Mouse (Mus musculus): Measurements from ENCODE around the gene Ston2. TPM values are rescaled to one million over a fixed set of nuclear protein-coding genes. Genes with fewer than 3 reads are reported as not detected.

Gene Ston2
- polyA plus RNA-seq, 1 experiment from 2014 or later: 6.3 TPM

- H3K4me1 ChIP-seq (replicated peaks): peaks cover 47% of the 10 kb centered on the region
- 17% methylated on average over 11 of the region's 11 CpGs for WGBS
- no peaks in the 10 kb centered on the region for H3K36me3 ChIP-seq
- peak overlapping the region; percentile 50 for H3K4me2 ChIP-seq
- peak; percentile 25; the same call in 1 of the 2 replicates for ATAC-seq (ENCODE audit: low FRiP score)
- H3K27ac ChIP-seq: peak overlapping the region; percentile 81
- H3K4me3 ChIP-seq: peak overlapping the region; percentile 15
- H3K9me3 ChIP-seq: no peaks in the 10 kb centered on the region
- H3K27me3 ChIP-seq: peaks cover 6% of the 10 kb centered on the region; the same call in 1 of the 2 replicates
- H3K9ac ChIP-seq: peak overlapping the region; percentile 35; the same call in 1 of the 2 replicates
These were observed 103.3 kb downstream of the Ston2 start for GRCm38 (mm10) chr12:91684840-91685415.

GRCm38 (mm10) chr12:91684101-91684839 lies 103.9 kb downstream of the Ston2 start:
- Histone ChIP-seq H3K4me3 (peak overlapping the region; percentile 15), H3K9me3 (no peaks in the 10 kb centered on the region), H3K36me3 (no peaks in the 10 kb centered on the region), H3K4me1 (replicated peaks) (peaks cover 54% of the 10 kb centered on the region), H3K27me3 (peaks cover 6% of the 10 kb centered on the region; the same call in 1 of the 2 replicates), H3K4me2 (peak overlapping the region; percentile 50), H3K27ac (peak overlapping the region; percentile 81), H3K9ac (peak overlapping the region; percentile 35; the same call in 1 of the 2 replicates)
- ATAC-seq (ENCODE audit: low FRiP score): peak; percentile 72
- WGBS: 13% methylated on average over 15 of the region's 15 CpGs

GRCm38 (mm10) chr12:91683549-91684100 lies 104.6 kb downstream of the Ston2 start:
- no peak for ATAC-seq (ENCODE audit: low FRiP score)
- Histone ChIP-seq H3K4me1 (replicated peaks) (peaks cover 59% of the 10 kb centered on the region), H3K9ac (no peak overlapping the region), H3K4me2 (peak overlapping the region; percentile 50), H3K4me3 (peak overlapping the region; percentile 15; the same call in 1 of the 2 replicates), H3K27ac (peak overlapping the region; percentile 81; the same call in 1 of the 2 replicates), H3K9me3 (no peaks in the 10 kb centered on the region), H3K27me3 (peaks cover 6% of the 10 kb centered on the region; the same call in 1 of the 2 replicates), H3K36me3 (no peaks in the 10 kb centered on the region)
- WGBS: 21% methylated on average over 15 of the region's 15 CpGs

GRCm38 (mm10) chr12:91683096-91683495 lies 105.1 kb downstream of the Ston2 start:
- ATAC-seq (ENCODE audit: low FRiP score): no peak
- H3K4me3 ChIP-seq: no peak overlapping the region
- no peaks in the 10 kb centered on the region for H3K9me3 ChIP-seq
- H3K9ac ChIP-seq: no peak overlapping the region
- H3K27me3 ChIP-seq: peaks cover 6% of the 10 kb centered on the region; the same call in 1 of the 2 replicates
- peak overlapping the region; percentile 50 for H3K4me2 ChIP-seq
- H3K36me3 ChIP-seq: no peaks in the 10 kb centered on the region
- WGBS: 56% methylated on average over 3 of the region's 3 CpGs
- H3K4me1 ChIP-seq (replicated peaks): peaks cover 59% of the 10 kb centered on the region
- H3K27ac ChIP-seq: 0 out of 2 replicates have a peak overlapping the region, but pooled peaks have one; percentile 19

- Histone ChIP-seq H3K36me3 (no peaks in the 10 kb centered on the region), H3K9ac (no peak overlapping the region), H3K27ac (peak overlapping the region; percentile 73), H3K9me3 (no peaks in the 10 kb centered on the region), H3K27me3 (no peaks in the 10 kb centered on the region), H3K4me3 (no peak overlapping the region), H3K4me2 (peak overlapping the region; percentile 32), H3K4me1 (replicated peaks) (peaks cover 41% of the 10 kb centered on the region)
- WGBS: 32% methylated on average over 14 of the region's 14 CpGs
- no peak; the same call in 1 of the 2 replicates for ATAC-seq (ENCODE audit: low FRiP score)
These were observed 108.7 kb downstream of the Ston2 start for GRCm38 (mm10) chr12:91679320-91680064.

GRCm38 (mm10) chr12:91675937-91676336 lies 112.2 kb downstream of the Ston2 start:
- no peak overlapping the region for H3K27ac ChIP-seq
- no peak overlapping the region for H3K4me3 ChIP-seq
- no peaks in the 10 kb centered on the region for H3K9me3 ChIP-seq
- ATAC-seq (ENCODE audit: low FRiP score): no peak; the same call in 1 of the 2 replicates
- no peaks in the 10 kb centered on the region for H3K36me3 ChIP-seq
- WGBS: 71% methylated on average over 9 of the region's 9 CpGs
- peaks cover 22% of the 10 kb centered on the region for H3K4me1 ChIP-seq (replicated peaks)
- H3K4me2 ChIP-seq: no peak overlapping the region
- H3K9ac ChIP-seq: no peak overlapping the region
- H3K27me3 ChIP-seq: no peaks in the 10 kb centered on the region

- H3K36me3 ChIP-seq: no peaks in the 10 kb centered on the region
- peaks cover 11% of the 10 kb centered on the region; the same call in 1 of the 2 replicates for H3K4me1 ChIP-seq (replicated peaks)
- H3K9me3 ChIP-seq: no peaks in the 10 kb centered on the region
- H3K27ac ChIP-seq: no peak overlapping the region
- H3K27me3 ChIP-seq: no peaks in the 10 kb centered on the region
- H3K9ac ChIP-seq: no peak overlapping the region
- ATAC-seq (ENCODE audit: low FRiP score): no peak
- no peak overlapping the region for H3K4me2 ChIP-seq
- H3K4me3 ChIP-seq: no peak overlapping the region
- WGBS: 83% methylated on average over 6 of the region's 6 CpGs
These were observed 115.0 kb downstream of the Ston2 start for GRCm38 (mm10) chr12:91673141-91673540.

- Histone ChIP-seq H3K4me2 (no peak overlapping the region), H3K36me3 (no peaks in the 10 kb centered on the region), H3K9me3 (no peaks in the 10 kb centered on the region), H3K27ac (no peak overlapping the region), H3K4me1 (replicated peaks) (peaks cover 18% of the 10 kb centered on the region), H3K4me3 (no peak overlapping the region), H3K27me3 (no peaks in the 10 kb centered on the region), H3K9ac (no peak overlapping the region)
- ATAC-seq (ENCODE audit: low FRiP score): no peak
- 69% methylated on average over 7 of the region's 7 CpGs for WGBS
These were observed 115.7 kb downstream of the Ston2 start for GRCm38 (mm10) chr12:91672528-91672927.

GRCm38 (mm10) chr12:91668529-91669245 lies 119.5 kb downstream of the Ston2 start:
- H3K4me2 ChIP-seq: no peak overlapping the region
- 68% methylated on average over 16 of the region's 16 CpGs for WGBS
- ATAC-seq (ENCODE audit: low FRiP score): no peak
- no peak overlapping the region for H3K9ac ChIP-seq
- no peaks in the 10 kb centered on the region for H3K9me3 ChIP-seq
- H3K36me3 ChIP-seq: no peaks in the 10 kb centered on the region
- peaks cover 17% of the 10 kb centered on the region for H3K4me1 ChIP-seq (replicated peaks)
- no peak overlapping the region for H3K27ac ChIP-seq
- H3K27me3 ChIP-seq: no peaks in the 10 kb centered on the region
- no peak overlapping the region for H3K4me3 ChIP-seq

- ATAC-seq (ENCODE audit: low FRiP score): 0 out of 2 replicates have a peak, but pooled peaks have one; percentile 30
- Histone ChIP-seq H3K4me1 (replicated peaks) (peaks cover 17% of the 10 kb centered on the region), H3K27me3 (no peaks in the 10 kb centered on the region), H3K36me3 (no peaks in the 10 kb centered on the region), H3K4me3 (no peak overlapping the region), H3K9me3 (no peaks in the 10 kb centered on the region), H3K9ac (no peak overlapping the region), H3K4me2 (no peak overlapping the region), H3K27ac (no peak overlapping the region)
- 68% methylated on average over 7 of the region's 7 CpGs for WGBS
These were observed 120.4 kb downstream of the Ston2 start for GRCm38 (mm10) chr12:91667741-91668140.

- H3K36me3 ChIP-seq: no peaks in the 10 kb centered on the region
- no peaks in the 10 kb centered on the region for H3K27me3 ChIP-seq
- 90% methylated on average over 3 of the region's 3 CpGs for WGBS
- no peak for ATAC-seq (ENCODE audit: low FRiP score)
- peaks cover 17% of the 10 kb centered on the region for H3K4me1 ChIP-seq (replicated peaks)
- no peak overlapping the region for H3K4me2 ChIP-seq
- no peak overlapping the region for H3K27ac ChIP-seq
- no peak overlapping the region for H3K9ac ChIP-seq
- no peak overlapping the region for H3K4me3 ChIP-seq
- H3K9me3 ChIP-seq: no peaks in the 10 kb centered on the region
These were observed 121.6 kb downstream of the Ston2 start for GRCm38 (mm10) chr12:91666607-91667006.

Measured in hindbrain, embryonic 13.5 days (tissue).